Mouse (Mus musculus): ENCODE data around the gene Abraxas2. TPM values are rescaled to one million over a fixed set of nuclear protein-coding genes. Genes with fewer than 3 reads are reported as not detected.
A peak's percentile ranks its signal among the peaks of the same experiment; 100 is the strongest.

Abraxas2 gene
- polyA plus RNA-seq, 1 experiment from 2014 or later: 38.7 TPM

GRCm38 (mm10) chr7:132898234-132898633 lies 39.2 kb downstream of the Abraxas2 start:
- no peaks in the 10 kb centered on the region for H3K27me3 ChIP-seq (replicated peaks; ENCODE audit: control insufficient read depth, insufficient read depth, low read length)
- no peak for DNase-seq (ENCODE audit: low spot score)
- 0 out of 2 replicates have a peak, but pooled peaks cover 3% of the 10 kb centered on the region for H3K9me3 ChIP-seq (ENCODE audit: control insufficient read depth, low read length)
- H3K27ac ChIP-seq (replicated peaks; ENCODE audit: low read depth, low read length): no peak overlapping the region
- 88% methylated on average over 2 of the region's 2 CpGs for WGBS
- no peaks in the 10 kb centered on the region for H3K36me3 ChIP-seq (ENCODE audit: control insufficient read depth, insufficient read depth, low read length)
- no peak overlapping the region for H3K4me2 ChIP-seq (ENCODE audit: low read depth, low read length)
- H3K4me3 ChIP-seq (ENCODE audit: low read depth, low read length): no peak overlapping the region
- H3K4me1 ChIP-seq (ENCODE audit: control insufficient read depth, insufficient read depth, low read length): no peaks in the 10 kb centered on the region
- ATAC-seq (ENCODE audit: low read depth): no peak
- H3K9ac ChIP-seq (ENCODE audit: low read depth, low read length): no peak overlapping the region

GRCm38 (mm10) chr7:132900826-132901531 lies 42.0 kb downstream of the Abraxas2 start:
- H3K4me3 ChIP-seq (ENCODE audit: low read depth, low read length): no peak overlapping the region
- H3K4me1 ChIP-seq (ENCODE audit: control insufficient read depth, insufficient read depth, low read length): no peaks in the 10 kb centered on the region
- peak; percentile 79 for ATAC-seq (ENCODE audit: low read depth)
- H3K9ac ChIP-seq (ENCODE audit: low read depth, low read length): no peak overlapping the region
- H3K27ac ChIP-seq (replicated peaks; ENCODE audit: low read depth, low read length): no peak overlapping the region
- no peak overlapping the region for H3K4me2 ChIP-seq (ENCODE audit: low read depth, low read length)
- H3K9me3 ChIP-seq (ENCODE audit: control insufficient read depth, low read length): 0 out of 2 replicates have a peak, but pooled peaks cover 3% of the 10 kb centered on the region
- peak; percentile 43 for DNase-seq (ENCODE audit: low spot score)
- H3K36me3 ChIP-seq (ENCODE audit: control insufficient read depth, insufficient read depth, low read length): no peaks in the 10 kb centered on the region
- H3K27me3 ChIP-seq (replicated peaks; ENCODE audit: control insufficient read depth, insufficient read depth, low read length): no peaks in the 10 kb centered on the region
- 26% methylated on average over 2 of the region's 2 CpGs for WGBS

GRCm38 (mm10) chr7:132903796-132904195 lies 44.8 kb downstream of the Abraxas2 start:
- no peaks in the 10 kb centered on the region for H3K27me3 ChIP-seq (replicated peaks; ENCODE audit: control insufficient read depth, insufficient read depth, low read length)
- H3K4me2 ChIP-seq (ENCODE audit: low read depth, low read length): no peak overlapping the region
- DNase-seq (ENCODE audit: low spot score) (no peak), ATAC-seq (ENCODE audit: low read depth) (no peak)
- no peak overlapping the region for H3K4me3 ChIP-seq (ENCODE audit: low read depth, low read length)
- 68% methylated on average over 3 of the region's 3 CpGs for WGBS
- no peaks in the 10 kb centered on the region for H3K4me1 ChIP-seq (ENCODE audit: control insufficient read depth, insufficient read depth, low read length)
- no peaks in the 10 kb centered on the region for H3K36me3 ChIP-seq (ENCODE audit: control insufficient read depth, insufficient read depth, low read length)
- H3K27ac ChIP-seq (replicated peaks; ENCODE audit: low read depth, low read length): no peak overlapping the region
- peaks cover 5% of the 10 kb centered on the region; the same call in 1 of the 2 replicates for H3K9me3 ChIP-seq (ENCODE audit: control insufficient read depth, low read length)
- no peak overlapping the region for H3K9ac ChIP-seq (ENCODE audit: low read depth, low read length)

- WGBS: 32% methylated on average over 3 of the region's 3 CpGs
- Histone ChIP-seq H3K4me1 (ENCODE audit: control insufficient read depth, insufficient read depth, low read length) (no peaks in the 10 kb centered on the region), H3K9me3 (ENCODE audit: control insufficient read depth, low read length) (no peaks in the 10 kb centered on the region)
Measured at GRCm38 (mm10) chr7:132921971-132922370, 62.9 kb downstream of the Abraxas2 start.

GRCm38 (mm10) chr7:132925227-132925626 lies 66.2 kb downstream of the Abraxas2 start:
- DNase-seq (ENCODE audit: low spot score) (no peak), ATAC-seq (ENCODE audit: low read depth) (no peak)
- no peak overlapping the region for H3K9ac ChIP-seq (ENCODE audit: low read depth, low read length)
- no peak overlapping the region for H3K4me3 ChIP-seq (ENCODE audit: low read depth, low read length)
- no peaks in the 10 kb centered on the region for H3K36me3 ChIP-seq (ENCODE audit: control insufficient read depth, insufficient read depth, low read length)
- H3K27ac ChIP-seq (replicated peaks; ENCODE audit: low read depth, low read length): no peak overlapping the region
- no peak overlapping the region for H3K4me2 ChIP-seq (ENCODE audit: low read depth, low read length)
- H3K9me3 ChIP-seq (ENCODE audit: control insufficient read depth, low read length): no peaks in the 10 kb centered on the region
- H3K27me3 ChIP-seq (replicated peaks; ENCODE audit: control insufficient read depth, insufficient read depth, low read length): no peaks in the 10 kb centered on the region
- H3K4me1 ChIP-seq (ENCODE audit: control insufficient read depth, insufficient read depth, low read length): peaks cover 3% of the 10 kb centered on the region; the same call in 1 of the 2 replicates
- WGBS: 67% methylated on average over 2 of the region's 2 CpGs

More at GRCm38 (mm10) chr7:132921971-132922370, 62.9 kb downstream of the Abraxas2 start:
- Histone ChIP-seq H3K9ac (ENCODE audit: low read depth, low read length) (no peak overlapping the region), H3K27ac (replicated peaks; ENCODE audit: low read depth, low read length) (no peak overlapping the region), H3K36me3 (ENCODE audit: control insufficient read depth, insufficient read depth, low read length) (no peaks in the 10 kb centered on the region), H3K4me3 (ENCODE audit: low read depth, low read length) (no peak overlapping the region), H3K4me2 (ENCODE audit: low read depth, low read length) (no peak overlapping the region), H3K27me3 (replicated peaks; ENCODE audit: control insufficient read depth, insufficient read depth, low read length) (no peaks in the 10 kb centered on the region)
- ATAC-seq (ENCODE audit: low read depth) (no peak), DNase-seq (ENCODE audit: low spot score) (no peak)

- H3K4me3 ChIP-seq (ENCODE audit: low read depth, low read length): no peak overlapping the region
- ATAC-seq (ENCODE audit: low read depth) (no peak), DNase-seq (ENCODE audit: low spot score) (no peak)
- H3K4me1 ChIP-seq (ENCODE audit: control insufficient read depth, insufficient read depth, low read length): peaks cover 5% of the 10 kb centered on the region; the same call in 1 of the 2 replicates
- no peak overlapping the region for H3K4me2 ChIP-seq (ENCODE audit: low read depth, low read length)
- H3K9me3 ChIP-seq (ENCODE audit: control insufficient read depth, low read length): no peaks in the 10 kb centered on the region
- H3K27me3 ChIP-seq (replicated peaks; ENCODE audit: control insufficient read depth, insufficient read depth, low read length): no peaks in the 10 kb centered on the region
- H3K27ac ChIP-seq (replicated peaks; ENCODE audit: low read depth, low read length): no peak overlapping the region
- 71% methylated on average over 3 of the region's 3 CpGs for WGBS
- H3K9ac ChIP-seq (ENCODE audit: low read depth, low read length): no peak overlapping the region
- H3K36me3 ChIP-seq (ENCODE audit: control insufficient read depth, insufficient read depth, low read length): no peaks in the 10 kb centered on the region
Measured at GRCm38 (mm10) chr7:132927201-132927600, 68.2 kb downstream of the Abraxas2 start.

GRCm38 (mm10) chr7:132930055-132930454 lies 71.0 kb downstream of the Abraxas2 start:
- DNase-seq (ENCODE audit: low spot score): no peak
- H3K27me3 ChIP-seq (replicated peaks; ENCODE audit: control insufficient read depth, insufficient read depth, low read length): no peaks in the 10 kb centered on the region
- H3K4me3 ChIP-seq (ENCODE audit: low read depth, low read length): peak overlapping the region; percentile 94
- H3K9me3 ChIP-seq (ENCODE audit: control insufficient read depth, low read length): no peaks in the 10 kb centered on the region
- peak overlapping the region; percentile 79 for H3K4me2 ChIP-seq (ENCODE audit: low read depth, low read length)
- H3K36me3 ChIP-seq (ENCODE audit: control insufficient read depth, insufficient read depth, low read length): no peaks in the 10 kb centered on the region
- 88% methylated on average over 5 of the region's 5 CpGs for WGBS
- no peak for ATAC-seq (ENCODE audit: low read depth)
- H3K27ac ChIP-seq (replicated peaks; ENCODE audit: low read depth, low read length): peak overlapping the region; percentile 98; the same call in 1 of the 2 replicates
- H3K9ac ChIP-seq (ENCODE audit: low read depth, low read length): peak overlapping the region; percentile 97
- peaks cover 13% of the 10 kb centered on the region for H3K4me1 ChIP-seq (ENCODE audit: control insufficient read depth, insufficient read depth, low read length)

- Histone ChIP-seq H3K9ac (ENCODE audit: low read depth, low read length) (peak within 1 kb of the TSS; percentile 97), H3K36me3 (ENCODE audit: control insufficient read depth, insufficient read depth, low read length) (no peaks in the 10 kb centered on the region), H3K27ac (replicated peaks; ENCODE audit: low read depth, low read length) (peak within 1 kb of the TSS; percentile 98), H3K9me3 (ENCODE audit: control insufficient read depth, low read length) (no peaks in the 10 kb centered on the region), H3K27me3 (replicated peaks; ENCODE audit: control insufficient read depth, insufficient read depth, low read length) (no peaks in the 10 kb centered on the region), H3K4me3 (ENCODE audit: low read depth, low read length) (peak within 1 kb of the TSS; percentile 94), H3K4me2 (ENCODE audit: low read depth, low read length) (peak within 1 kb of the TSS; percentile 79), H3K4me1 (ENCODE audit: control insufficient read depth, insufficient read depth, low read length) (peaks cover 13% of the 10 kb centered on the region)
- ATAC-seq (ENCODE audit: low read depth): peak; percentile 99
- 2% methylated on average over 14 of the region's 93 CpGs for WGBS
- peak; percentile 99 for DNase-seq (ENCODE audit: low spot score)
Measured at GRCm38 (mm10) chr7:132930850-132931559, 72.0 kb downstream of the Abraxas2 start, which contains the start of gene Zranb1. TSS of gene Zranb1 (plus strand) at chr7:132931142.

All from embryonic facial prominence, embryonic 14.5 days (tissue).